Mouse (Mus musculus) thymus, postnatal 25 days (tissue): Measurements from ENCODE around the gene Manea.
"Not testable (repeated sequence)": the region's sequence is repeated elsewhere in the genome, so short reads cannot be mapped to it uniquely, and the experiment has no call there.

Experiments used
- DNase-seq: peaks from one replicate; pipeline ENCODE4 v3.0.0; 2022

Manea gene

DNA sequence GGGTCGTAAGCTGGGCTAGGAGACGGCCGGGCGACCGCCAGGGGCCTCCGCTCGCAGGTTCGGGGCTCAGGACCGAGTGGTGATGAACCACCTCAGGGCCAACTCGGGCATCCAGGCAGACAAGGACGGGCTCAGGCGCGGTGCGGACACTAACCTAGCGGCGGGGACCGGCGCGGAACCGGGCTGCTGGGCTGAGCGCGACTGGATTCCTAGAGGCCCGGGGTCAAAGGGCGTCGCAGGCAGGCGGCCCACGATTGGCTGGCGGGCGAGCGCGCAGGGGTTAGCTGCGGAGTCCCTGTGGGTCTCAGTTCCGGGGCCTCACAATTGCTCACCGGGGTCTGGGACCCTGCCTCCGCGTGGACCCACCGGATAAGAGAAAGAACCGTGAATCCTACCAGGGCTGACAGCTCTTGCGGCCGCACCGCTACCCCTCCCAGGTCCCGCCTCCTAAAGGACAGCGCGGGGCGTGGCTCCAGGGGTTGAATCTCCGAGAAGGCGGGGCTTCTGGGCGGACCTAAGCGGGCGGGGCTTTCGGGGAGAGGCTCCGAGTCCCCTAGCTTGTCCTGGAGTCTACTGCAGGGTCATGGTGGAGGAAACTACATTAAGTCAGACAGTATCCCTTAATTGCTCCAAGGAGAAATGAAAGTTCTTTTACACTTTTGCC lies at the start of gene Manea:
Manea (minus strand) TSS at position 449 of the 664 bp plus-strand sequence.
- DNase-seq, result peak; percentile 95

DNA sequence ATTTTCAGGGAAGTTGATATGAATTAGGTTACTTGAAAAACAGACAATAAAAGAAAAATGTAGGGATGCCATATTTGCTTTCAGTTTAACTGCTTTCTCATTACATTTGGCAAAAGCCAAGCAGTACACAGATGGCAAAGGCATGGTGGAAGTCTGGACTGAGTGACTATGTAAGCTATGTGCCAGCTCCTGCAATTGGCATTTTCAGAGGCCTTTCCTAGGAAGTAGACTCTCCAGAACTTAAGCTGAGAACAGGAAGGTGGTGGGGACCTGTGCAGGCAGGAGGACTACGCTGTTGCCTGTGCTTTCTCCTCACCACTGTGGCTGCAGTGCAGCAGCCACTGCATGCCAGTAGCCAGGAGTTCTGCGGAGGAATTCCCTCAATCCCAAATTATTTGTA lies 7.9 kb upstream of the Manea start:
- no peak for DNase-seq

DNA sequence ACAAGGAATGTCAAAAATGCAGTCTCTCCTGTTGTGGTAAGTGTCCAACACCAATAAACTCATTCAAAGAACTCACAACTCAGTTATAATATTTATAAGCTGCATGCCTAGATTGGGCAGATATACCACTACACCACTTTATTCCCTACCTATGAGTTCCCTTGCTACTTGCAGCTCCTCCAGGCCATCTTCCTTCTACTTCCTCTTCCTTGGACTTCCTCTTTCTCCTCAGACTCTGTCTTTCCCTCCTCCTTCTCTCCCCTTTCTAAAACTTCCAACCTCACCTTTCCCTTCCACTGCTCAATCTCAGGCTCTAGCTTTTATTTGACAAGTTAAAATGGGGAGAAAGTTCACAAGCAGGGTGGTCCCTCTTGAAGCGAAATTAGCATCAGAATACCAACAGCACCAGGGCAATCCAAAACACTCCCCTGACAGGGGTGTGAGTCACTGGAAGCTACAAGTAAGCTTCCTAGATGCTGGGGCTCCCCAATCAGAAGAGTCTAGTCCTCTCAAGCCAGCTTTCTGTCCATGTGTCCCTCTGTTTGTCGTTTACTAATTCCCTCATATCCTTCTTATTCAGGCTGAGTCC lies 7.0 kb upstream of the Manea start:
- no peak for DNase-seq

GRCm38 (mm10) chr4:26347239-26347638 lies 548 bp upstream of the Manea start:
- DNase-seq, result no peak

DNA sequence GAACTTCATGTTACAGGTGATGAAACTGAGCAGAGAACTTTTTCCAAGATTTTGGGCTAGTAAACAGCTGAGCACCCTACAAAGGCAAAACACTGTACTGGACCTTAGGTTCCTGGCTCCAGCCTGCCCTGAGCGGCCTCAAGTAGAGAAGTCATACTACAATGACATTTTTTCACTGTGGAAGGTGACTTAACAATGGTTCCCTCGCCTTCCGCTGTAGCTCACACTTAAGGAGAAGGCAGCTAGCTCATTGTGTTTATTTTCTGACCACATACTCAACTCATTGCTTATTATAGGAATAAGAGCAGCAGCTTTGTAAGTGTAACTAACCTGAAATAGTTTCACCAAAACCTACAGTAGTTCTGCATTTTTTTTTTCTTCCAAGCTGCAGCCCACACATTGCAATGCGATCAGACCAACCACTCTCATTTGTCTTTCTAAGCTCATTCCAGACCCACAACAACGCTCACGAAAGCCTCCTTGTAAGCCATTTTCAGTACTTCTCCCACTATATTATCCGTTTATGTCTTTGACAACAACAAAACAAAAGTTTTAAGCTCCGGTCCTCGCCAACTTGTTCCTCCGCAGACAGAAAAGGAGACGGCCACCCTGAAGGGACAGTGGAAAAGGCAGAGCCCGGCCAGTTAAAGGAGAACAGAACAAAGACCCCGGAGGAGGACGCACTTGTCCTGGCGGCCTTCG lies 799 bp downstream of the Manea start:
- peak; percentile 2 for DNase-seq

DNA sequence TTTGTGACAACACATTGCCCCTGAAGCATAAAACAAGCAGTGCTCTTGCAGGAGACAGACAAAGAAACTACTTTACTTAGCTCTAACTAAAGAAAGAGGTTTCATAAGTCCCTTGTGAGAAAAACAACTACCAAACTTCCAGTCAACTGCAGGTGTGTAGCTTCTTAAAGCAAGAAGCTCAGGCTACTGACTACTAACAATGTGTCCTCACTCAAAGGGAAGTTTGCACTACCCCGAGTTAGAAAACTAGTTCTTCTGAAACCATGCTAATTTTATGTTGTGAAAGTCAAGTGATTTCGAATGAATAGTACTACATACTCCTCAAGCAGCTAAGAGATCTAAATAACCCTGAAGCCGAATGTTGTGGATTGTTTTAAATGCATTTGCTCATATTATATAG lies 1.6 kb downstream of the Manea start:
- no peak for DNase-seq

DNA sequence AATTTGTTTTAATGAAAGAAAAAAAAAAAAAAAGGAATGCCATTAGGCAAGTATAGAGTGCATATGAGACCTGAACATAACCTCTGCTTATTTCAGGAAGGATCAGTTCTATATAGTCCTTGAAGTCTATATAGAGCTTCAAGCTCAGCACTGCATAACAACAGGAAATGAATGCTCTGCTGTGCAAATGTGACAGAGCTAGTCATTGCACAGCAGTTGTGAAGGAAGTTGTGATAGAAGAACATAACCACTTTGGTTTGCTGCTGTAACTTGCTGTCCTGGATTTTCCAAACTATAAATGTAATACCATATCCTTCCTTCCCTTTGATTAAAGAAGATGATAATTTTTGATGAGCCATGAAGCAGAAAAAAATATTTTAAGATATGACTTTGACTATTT lies 4.3 kb downstream of the Manea start:
- no peak for DNase-seq

- no peak for DNase-seq
Observed at GRCm38 (mm10) chr4:26338604-26339003, 8.1 kb downstream of the Manea start.

- no peak for DNase-seq
Observed at GRCm38 (mm10) chr4:26336563-26336962, 10.1 kb downstream of the Manea start.

DNA sequence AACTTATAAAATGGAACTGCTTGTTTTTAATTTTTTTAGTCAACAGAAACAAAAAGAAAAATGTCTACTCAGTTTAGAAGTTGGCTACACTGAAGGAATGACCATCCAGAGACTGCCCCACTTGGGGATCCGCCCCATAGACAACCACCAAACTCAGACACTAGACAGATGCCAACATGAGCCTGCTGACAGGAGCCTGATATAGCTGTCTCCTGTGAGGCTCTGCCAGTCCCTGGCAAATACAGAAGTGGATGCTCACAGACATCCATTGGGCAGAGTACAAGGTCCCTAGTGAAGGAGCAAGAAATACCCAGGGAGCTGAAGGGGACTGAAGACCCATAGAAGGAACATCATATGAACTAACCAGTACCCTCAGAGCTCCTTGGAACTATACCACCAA lies 42.0 kb downstream of the Manea start:
- DNase-seq, result not testable (repeated sequence)

- no peak for DNase-seq
Observed at GRCm38 (mm10) chr4:26277112-26277716, 69.5 kb downstream of the Manea start.

DNA sequence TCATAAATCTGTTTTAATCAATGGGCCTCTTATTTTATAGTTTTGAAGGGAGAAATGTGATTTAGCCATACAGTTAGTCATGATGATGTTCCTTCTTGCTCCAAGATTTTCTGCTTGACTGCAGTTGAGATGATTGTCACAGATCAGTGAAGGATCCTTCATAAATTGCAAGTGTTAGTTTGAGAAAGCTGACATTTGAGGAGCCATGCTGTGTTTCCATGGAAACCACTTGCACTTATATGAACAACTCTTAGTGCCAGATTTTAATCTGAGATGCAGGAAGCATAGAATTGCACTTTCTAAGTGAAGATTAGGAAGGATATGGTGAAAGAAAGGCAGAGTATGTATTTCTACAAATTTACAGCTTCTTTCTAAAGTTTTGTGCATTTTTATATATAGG lies 70.4 kb downstream of the Manea start:
- no peak for DNase-seq

DNA sequence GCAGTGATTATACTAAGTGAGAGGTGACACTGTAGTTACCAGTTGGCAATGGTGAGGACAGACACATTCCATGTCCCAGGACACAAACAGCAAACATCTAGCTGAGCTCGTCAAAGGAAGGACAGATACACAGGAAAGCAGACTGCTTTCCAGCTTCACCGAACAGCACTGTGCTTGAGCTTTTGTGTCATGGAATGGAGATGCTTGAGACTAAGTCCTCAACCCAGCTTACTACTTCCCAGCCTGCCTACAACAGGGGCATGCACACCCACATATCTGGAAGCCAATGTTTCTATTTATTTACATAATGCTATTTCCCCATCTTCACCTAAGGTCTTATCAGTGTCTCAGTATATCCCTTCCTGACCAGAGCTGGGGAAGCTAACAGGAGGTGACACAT lies 70.9 kb downstream of the Manea start:
- no peak for DNase-seq
